Mouse (Mus musculus): Measurements from ENCODE around the gene Ffar4. TPM values are rescaled to one million over a fixed set of nuclear protein-coding genes. Genes with fewer than 3 reads are reported as not detected.

The Ffar4 gene
- total and polyA plus RNA-seq, 3 experiments: not detected

DNA sequence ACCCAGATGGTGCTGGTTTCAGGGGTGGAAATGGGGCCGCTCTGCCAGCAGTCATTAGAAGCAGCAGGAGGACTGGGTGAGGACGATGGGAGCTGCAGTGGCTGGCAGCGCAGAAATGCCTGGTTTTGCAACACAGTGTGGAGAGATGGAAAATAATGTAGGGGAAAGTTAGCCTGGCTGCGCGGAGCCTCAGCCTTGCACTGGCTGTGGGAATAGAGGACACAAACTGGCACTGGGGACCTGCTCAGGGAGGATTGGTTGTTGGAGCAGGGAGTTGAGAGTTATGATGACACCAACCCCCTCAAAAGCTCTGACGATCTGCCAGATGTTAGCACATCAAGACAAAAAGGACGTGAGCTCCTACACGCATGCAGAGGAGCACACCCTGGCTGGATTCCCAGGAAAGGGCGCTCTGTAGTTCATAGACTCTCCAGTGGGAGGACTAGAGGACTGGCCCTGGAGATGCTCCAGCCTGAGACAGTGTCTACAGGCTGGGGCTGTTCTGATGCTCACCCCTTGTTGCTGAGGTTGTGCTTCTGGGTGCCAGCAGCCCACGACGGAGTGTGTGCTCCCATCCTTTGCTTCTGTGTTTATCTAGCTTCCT lies 9.8 kb upstream of the Ffar4 start:
- H3K27me3 ChIP-seq (ENCODE audit: insufficient read depth, low read length): peaks cover 18% of the 10 kb centered on the region
- no peak for TF ChIP-seq POLR2AphosphoS5 (IDR thresholded peaks at IDR 0.05; ENCODE audit: insufficient replicate concordance, low read depth, low read length)
- no peak overlapping the region for H3K4me3 ChIP-seq (ENCODE audit: low read depth, low read length)
- ATAC-seq (ENCODE audit: extremely low read depth, insufficient number of reproducible peaks, low FRiP score, poor library complexity, severe bottlenecking): no peak
- no peak for DNase-seq (ENCODE audit: low spot score)
- no peaks in the 10 kb centered on the region for H3K4me1 ChIP-seq (ENCODE audit: insufficient read depth, low read depth, low read length)
- no peaks in the 10 kb centered on the region for H3K9me3 ChIP-seq (replicated peaks)
- no peaks in the 10 kb centered on the region for H3K36me3 ChIP-seq (replicated peaks)

DNA sequence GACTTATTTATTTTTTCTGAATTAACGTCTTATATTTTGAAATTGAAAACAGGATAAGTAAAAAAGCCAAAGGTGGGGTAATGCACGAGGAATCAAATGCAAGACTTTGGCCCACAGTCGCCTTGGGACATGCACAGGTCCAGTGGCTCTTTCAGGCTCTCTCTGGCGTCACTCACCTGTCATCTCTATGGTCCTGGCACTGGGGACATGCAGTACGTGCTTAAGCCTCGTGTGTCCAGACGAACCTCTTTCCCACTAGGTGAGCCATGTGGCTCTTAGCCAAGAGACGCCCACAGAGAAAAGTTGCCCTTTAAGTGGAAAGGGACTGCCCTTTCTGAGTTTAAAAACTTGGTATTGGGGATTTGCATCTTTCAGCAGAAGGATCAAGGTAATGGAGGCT lies 7.5 kb upstream of the Ffar4 start:
- H3K36me3 ChIP-seq (replicated peaks): no peaks in the 10 kb centered on the region
- no peaks in the 10 kb centered on the region for H3K9me3 ChIP-seq (replicated peaks)
- H3K4me3 ChIP-seq (ENCODE audit: low read depth, low read length): no peak overlapping the region
- peaks cover 18% of the 10 kb centered on the region for H3K27me3 ChIP-seq (ENCODE audit: insufficient read depth, low read length)
- TF ChIP-seq TAL1 (conservative IDR thresholded peaks at IDR 0.05; ENCODE audit: low read depth, low read length) (no peak), GATA1 (IDR thresholded peaks at IDR 0.05; ENCODE audit: borderline replicate concordance, low read length) (no peak), GATA2 (IDR thresholded peaks at IDR 0.05; ENCODE audit: borderline replicate concordance, low read depth, low read length) (no peak), CTCF (IDR thresholded peaks at IDR 0.05; ENCODE audit: low read depth, low read length) (no peak), POLR2AphosphoS5 (IDR thresholded peaks at IDR 0.05; ENCODE audit: insufficient replicate concordance, low read depth, low read length) (no peak)
- ATAC-seq (ENCODE audit: extremely low read depth, insufficient number of reproducible peaks, low FRiP score, poor library complexity, severe bottlenecking) (no peak), DNase-seq (ENCODE audit: low spot score) (no peak)
- H3K4me1 ChIP-seq (ENCODE audit: insufficient read depth, low read depth, low read length): no peaks in the 10 kb centered on the region

DNA sequence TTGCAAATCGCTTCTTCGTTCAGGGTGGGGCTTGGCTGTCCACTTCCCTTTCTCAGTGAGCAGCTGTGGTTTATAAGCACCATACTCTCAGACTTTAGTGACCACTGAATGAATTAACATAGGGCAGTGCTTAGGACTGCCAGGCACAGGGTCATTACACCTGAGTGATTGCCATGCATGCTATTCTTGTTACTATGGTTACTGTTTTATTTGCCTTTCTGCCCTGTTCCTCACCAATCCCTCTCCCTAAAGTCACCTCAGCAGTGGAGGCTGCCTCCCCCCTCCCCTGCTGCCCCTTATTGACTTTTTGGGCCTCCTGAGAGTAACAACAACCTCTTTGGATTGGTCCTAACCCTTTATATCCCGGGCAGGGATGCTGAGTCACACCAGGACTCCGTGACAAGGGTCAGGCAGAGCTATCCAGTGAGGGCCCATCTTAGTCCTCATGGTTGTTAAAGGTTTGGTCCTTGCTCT lies 5.3 kb upstream of the Ffar4 start:
- Histone ChIP-seq H3K9me3 (replicated peaks) (no peaks in the 10 kb centered on the region), H3K27me3 (ENCODE audit: insufficient read depth, low read length) (peaks cover 12% of the 10 kb centered on the region), H3K36me3 (replicated peaks) (no peaks in the 10 kb centered on the region), H3K4me1 (ENCODE audit: insufficient read depth, low read depth, low read length) (no peaks in the 10 kb centered on the region), H3K4me3 (ENCODE audit: low read depth, low read length) (no peak overlapping the region)
- DNase-seq (ENCODE audit: low spot score) (no peak), ATAC-seq (ENCODE audit: extremely low read depth, insufficient number of reproducible peaks, low FRiP score, poor library complexity, severe bottlenecking) (no peak)
- no peak for TF ChIP-seq GATA1 (IDR thresholded peaks at IDR 0.05; ENCODE audit: borderline replicate concordance, low read length)
- no peak for TF ChIP-seq POLR2AphosphoS5 (IDR thresholded peaks at IDR 0.05; ENCODE audit: insufficient replicate concordance, low read depth, low read length)
- TF ChIP-seq GATA2 (IDR thresholded peaks at IDR 0.05; ENCODE audit: borderline replicate concordance, low read depth, low read length): no peak
- no peak for TF ChIP-seq CTCF (IDR thresholded peaks at IDR 0.05; ENCODE audit: low read depth, low read length)
- TF ChIP-seq TAL1 (conservative IDR thresholded peaks at IDR 0.05; ENCODE audit: low read depth, low read length): no peak

DNA sequence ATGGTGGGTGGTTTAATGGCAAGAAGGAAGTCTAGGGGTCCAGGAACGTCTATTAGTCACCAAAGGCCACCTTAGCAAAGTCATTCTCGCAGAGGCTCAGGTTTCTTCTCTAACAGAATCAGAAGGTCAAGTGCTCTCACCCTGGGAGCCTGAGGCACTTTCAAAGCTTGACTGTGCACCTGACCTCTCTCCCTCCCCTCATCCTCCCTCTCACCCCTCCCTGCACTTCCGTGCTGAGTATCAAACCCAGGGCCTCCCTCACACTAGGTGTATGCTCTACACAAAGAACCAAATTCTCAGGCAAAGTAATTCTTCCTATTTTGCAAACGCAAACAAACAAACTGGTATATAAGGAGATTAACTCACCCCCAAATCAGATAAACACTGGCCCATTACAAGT lies 640 bp upstream of the Ffar4 start:
- no peaks in the 10 kb centered on the region for H3K36me3 ChIP-seq (replicated peaks)
- ATAC-seq (ENCODE audit: extremely low read depth, insufficient number of reproducible peaks, low FRiP score, poor library complexity, severe bottlenecking) (no peak), DNase-seq (ENCODE audit: low spot score) (no peak)
- H3K4me1 ChIP-seq (ENCODE audit: insufficient read depth, low read depth, low read length): no peaks in the 10 kb centered on the region
- no peak for TF ChIP-seq CTCF (IDR thresholded peaks at IDR 0.05; ENCODE audit: low read depth, low read length)
- TF ChIP-seq POLR2AphosphoS5 (IDR thresholded peaks at IDR 0.05; ENCODE audit: insufficient replicate concordance, low read depth, low read length): no peak
- no peak for TF ChIP-seq GATA1 (IDR thresholded peaks at IDR 0.05; ENCODE audit: borderline replicate concordance, low read length)
- no peak for TF ChIP-seq GATA2 (IDR thresholded peaks at IDR 0.05; ENCODE audit: borderline replicate concordance, low read depth, low read length)
- no peak for TF ChIP-seq TAL1 (conservative IDR thresholded peaks at IDR 0.05; ENCODE audit: low read depth, low read length)
- H3K4me3 ChIP-seq (ENCODE audit: low read depth, low read length): no peak overlapping the region
- peaks cover 8% of the 10 kb centered on the region for H3K27me3 ChIP-seq (ENCODE audit: insufficient read depth, low read length)
- H3K9me3 ChIP-seq (replicated peaks): no peaks in the 10 kb centered on the region

DNA sequence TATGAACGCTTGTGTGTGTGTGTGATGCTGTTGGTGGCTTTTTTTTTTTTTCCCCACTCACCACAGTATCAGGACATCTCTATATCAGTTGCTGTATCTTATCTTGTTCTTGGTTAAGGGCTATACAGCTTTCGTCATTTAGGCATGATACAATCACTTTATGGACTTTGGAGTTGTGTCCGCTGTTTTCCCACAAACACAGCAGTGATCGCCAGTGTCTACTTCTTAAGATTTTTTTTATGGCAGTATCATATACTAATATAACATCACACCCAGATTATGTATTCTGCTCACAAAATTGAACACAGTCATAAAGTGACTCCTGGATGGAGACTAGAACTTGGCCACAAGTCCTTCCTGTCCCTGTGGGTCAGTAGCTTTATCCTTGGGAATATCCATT lies 11.0 kb downstream of the Ffar4 start:
- H3K4me3 ChIP-seq (ENCODE audit: low read depth, low read length): no peak overlapping the region
- no peaks in the 10 kb centered on the region for H3K9me3 ChIP-seq (replicated peaks)
- no peak for TF ChIP-seq GATA2 (IDR thresholded peaks at IDR 0.05; ENCODE audit: borderline replicate concordance, low read depth, low read length)
- no peak for TF ChIP-seq CTCF (IDR thresholded peaks at IDR 0.05; ENCODE audit: low read depth, low read length)
- no peak for TF ChIP-seq POLR2AphosphoS5 (IDR thresholded peaks at IDR 0.05; ENCODE audit: insufficient replicate concordance, low read depth, low read length)
- no peak for TF ChIP-seq GATA1 (IDR thresholded peaks at IDR 0.05; ENCODE audit: borderline replicate concordance, low read length)
- no peak for TF ChIP-seq TAL1 (conservative IDR thresholded peaks at IDR 0.05; ENCODE audit: low read depth, low read length)
- H3K4me1 ChIP-seq (ENCODE audit: insufficient read depth, low read depth, low read length): no peaks in the 10 kb centered on the region
- no peak for DNase-seq (ENCODE audit: low spot score)
- ATAC-seq (ENCODE audit: extremely low read depth, insufficient number of reproducible peaks, low FRiP score, poor library complexity, severe bottlenecking): no peak
- no peaks in the 10 kb centered on the region for H3K36me3 ChIP-seq (replicated peaks)
- H3K27me3 ChIP-seq (ENCODE audit: insufficient read depth, low read length): peaks cover 6% of the 10 kb centered on the region

DNA sequence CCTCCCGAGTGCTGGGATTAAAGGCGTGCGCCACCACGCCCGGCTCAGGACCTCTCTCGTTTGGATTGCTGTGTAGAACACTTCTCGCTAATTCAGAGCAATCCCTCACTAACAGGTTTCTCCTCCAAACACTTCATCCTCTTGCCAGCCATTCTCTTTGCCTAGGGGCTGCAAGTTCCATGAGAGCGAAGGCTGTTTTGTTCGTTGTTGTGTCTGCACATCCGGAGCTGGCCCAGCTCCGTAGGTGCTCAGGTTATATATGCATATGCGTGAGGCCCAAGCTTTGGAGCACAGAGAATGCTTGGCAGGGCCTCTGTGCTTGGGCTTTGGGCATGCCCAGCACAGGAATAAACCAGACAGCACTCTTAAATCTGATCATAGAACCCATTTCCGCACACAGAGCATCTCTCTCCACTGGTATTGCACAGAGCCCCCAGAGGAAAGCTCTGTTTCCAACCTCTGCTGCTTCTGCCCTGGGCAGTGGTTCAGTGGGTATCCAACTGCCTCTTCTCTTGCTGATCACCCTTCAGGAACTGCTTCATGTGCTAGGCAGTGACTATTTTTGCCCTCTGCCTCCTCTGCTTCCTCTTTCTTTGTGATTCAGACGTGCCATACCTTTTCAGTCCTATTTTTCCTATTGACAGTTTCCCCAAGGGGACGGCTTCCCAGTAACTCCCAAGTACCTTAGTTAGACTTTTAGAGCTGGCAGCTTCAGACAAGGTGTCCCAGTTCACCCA lies 12.8 kb downstream of the Ffar4 start:
- Histone ChIP-seq H3K4me3 (ENCODE audit: low read depth, low read length) (no peak overlapping the region), H3K36me3 (replicated peaks) (no peaks in the 10 kb centered on the region), H3K9me3 (replicated peaks) (no peaks in the 10 kb centered on the region), H3K4me1 (ENCODE audit: insufficient read depth, low read depth, low read length) (no peaks in the 10 kb centered on the region), H3K27me3 (ENCODE audit: insufficient read depth, low read length) (peaks cover 6% of the 10 kb centered on the region)
- no peak for ATAC-seq (ENCODE audit: extremely low read depth, insufficient number of reproducible peaks, low FRiP score, poor library complexity, severe bottlenecking)
- DNase-seq (ENCODE audit: low spot score): no peak
- TF ChIP-seq GATA2 (IDR thresholded peaks at IDR 0.05; ENCODE audit: borderline replicate concordance, low read depth, low read length): no peak
- TF ChIP-seq POLR2AphosphoS5 (IDR thresholded peaks at IDR 0.05; ENCODE audit: insufficient replicate concordance, low read depth, low read length): no peak
- TF ChIP-seq GATA1 (IDR thresholded peaks at IDR 0.05; ENCODE audit: borderline replicate concordance, low read length): no peak
- TF ChIP-seq TAL1 (conservative IDR thresholded peaks at IDR 0.05; ENCODE audit: low read depth, low read length): no peak
- TF ChIP-seq CTCF (IDR thresholded peaks at IDR 0.05; ENCODE audit: low read depth, low read length): no peak

Measured in G1E (cell line).